Mouse (Mus musculus): ENCODE data around the gene Fras1. TPM values are rescaled to one million over a fixed set of nuclear protein-coding genes. Genes with fewer than 3 reads are reported as not detected.

Fras1 gene
- polyA plus RNA-seq, 1 experiment from 2014 or later, result 13.9 TPM

DNA sequence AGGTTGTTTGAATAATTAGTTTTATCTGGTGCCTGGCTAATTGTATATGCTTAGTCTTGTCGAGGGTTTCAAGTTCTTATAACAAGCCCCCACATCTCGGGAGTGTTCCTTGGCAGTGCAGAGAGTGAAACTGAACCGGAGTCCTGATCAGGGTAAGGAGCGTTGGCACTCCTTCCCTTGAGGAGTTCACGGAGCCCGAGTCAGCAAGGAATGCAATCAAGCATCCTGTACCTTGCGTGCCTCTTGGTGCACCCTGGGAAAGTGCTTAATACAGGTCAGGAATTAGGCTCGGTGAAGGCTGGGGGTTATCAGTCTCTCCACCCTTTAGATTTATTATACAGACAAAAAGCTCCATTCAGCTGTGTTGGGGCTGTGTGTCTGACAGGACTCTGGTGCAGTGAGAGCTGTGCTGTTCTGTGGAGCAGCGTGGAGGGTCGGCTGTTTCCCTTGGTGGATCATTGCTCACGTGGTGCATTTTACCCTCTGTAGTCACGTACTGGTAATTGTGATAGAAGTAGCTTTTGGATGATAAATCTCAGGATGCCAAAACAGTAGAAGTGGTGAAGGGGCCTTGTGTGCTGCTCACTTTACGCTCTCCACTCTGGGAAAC lies 55.9 kb downstream of the Fras1 start:
- ATAC-seq, result peak; percentile 60; the same call in 1 of the 2 replicates
- Histone ChIP-seq H3K36me3 (ENCODE audit: control insufficient read depth, insufficient read depth, low read length) (no peaks in the 10 kb centered on the region), H3K4me2 (ENCODE audit: low read depth, low read length) (peak overlapping the region; percentile 4; the same call in 1 of the 2 replicates), H3K27me3 (replicated peaks; ENCODE audit: control insufficient read depth, insufficient read depth, low read length) (no peaks in the 10 kb centered on the region), H3K4me3 (ENCODE audit: low read length) (no peak overlapping the region), H3K9ac (ENCODE audit: low read depth, low read length) (no peak overlapping the region), H3K9me3 (ENCODE audit: control insufficient read depth, low read length) (no peaks in the 10 kb centered on the region), H3K4me1 (ENCODE audit: control insufficient read depth, insufficient read depth, low read length) (0 out of 2 replicates have a peak, but pooled peaks cover 3% of the 10 kb centered on the region), H3K27ac (ENCODE audit: low read length) (no peak overlapping the region)
- WGBS, result 36% methylated on average over 13 of the region's 13 CpGs

DNA sequence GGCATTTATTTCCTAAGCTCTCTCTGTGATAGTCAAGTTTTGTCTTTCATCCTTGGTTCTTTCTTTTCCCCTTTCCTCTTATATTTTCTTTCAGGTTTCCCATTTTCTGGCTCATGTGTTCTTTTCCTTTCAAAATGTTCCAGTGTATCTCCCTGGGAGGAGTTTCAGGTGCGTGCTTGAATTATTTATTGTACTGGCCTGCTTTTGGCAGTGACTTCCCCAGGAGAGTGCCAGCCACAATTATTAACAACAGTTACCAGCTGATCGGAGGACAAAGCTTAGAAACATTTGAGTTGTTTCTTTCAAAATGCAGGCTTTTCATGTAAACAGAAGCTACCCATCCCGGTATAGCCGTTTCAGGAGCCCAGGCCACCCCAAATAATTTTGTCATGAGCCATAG lies 64.1 kb downstream of the Fras1 start:
- Histone ChIP-seq H3K9ac (ENCODE audit: low read depth, low read length) (no peak overlapping the region), H3K27me3 (replicated peaks; ENCODE audit: control insufficient read depth, insufficient read depth, low read length) (no peaks in the 10 kb centered on the region), H3K4me3 (ENCODE audit: low read length) (no peak overlapping the region), H3K9me3 (ENCODE audit: control insufficient read depth, low read length) (no peaks in the 10 kb centered on the region), H3K4me2 (ENCODE audit: low read depth, low read length) (no peak overlapping the region), H3K4me1 (ENCODE audit: control insufficient read depth, insufficient read depth, low read length) (no peaks in the 10 kb centered on the region), H3K27ac (ENCODE audit: low read length) (no peak overlapping the region), H3K36me3 (ENCODE audit: control insufficient read depth, insufficient read depth, low read length) (no peaks in the 10 kb centered on the region)
- no peak for ATAC-seq
- WGBS, result 81% methylated on average over 4 of the region's 4 CpGs

DNA sequence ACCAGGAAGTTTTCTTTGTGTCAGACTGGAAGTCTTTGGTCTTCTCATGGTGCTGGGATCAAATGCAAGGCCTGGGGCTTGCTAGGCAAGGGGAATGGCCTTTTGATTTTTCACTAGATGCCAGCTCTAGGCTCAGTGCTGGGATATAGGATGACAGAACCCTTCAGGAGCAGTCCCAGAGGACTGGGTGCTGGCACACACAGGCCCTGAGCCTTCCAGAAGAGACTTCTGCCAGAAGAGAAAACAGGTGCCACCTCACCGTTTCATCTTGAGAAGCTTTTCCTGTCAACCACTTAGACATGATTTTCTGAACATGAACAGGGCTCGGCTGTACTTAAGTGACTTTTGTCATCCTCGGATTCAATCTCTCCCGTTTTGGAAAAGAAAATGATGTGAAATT lies 66.1 kb downstream of the Fras1 start:
- H3K27me3 ChIP-seq (replicated peaks; ENCODE audit: control insufficient read depth, insufficient read depth, low read length), result no peaks in the 10 kb centered on the region
- no peak overlapping the region for H3K4me3 ChIP-seq (ENCODE audit: low read length)
- no peaks in the 10 kb centered on the region for H3K9me3 ChIP-seq (ENCODE audit: control insufficient read depth, low read length)
- no peaks in the 10 kb centered on the region for H3K4me1 ChIP-seq (ENCODE audit: control insufficient read depth, insufficient read depth, low read length)
- WGBS, result 86% methylated on average over 4 of the region's 4 CpGs
- H3K27ac ChIP-seq (ENCODE audit: low read length), result no peak overlapping the region
- ATAC-seq, result no peak
- H3K9ac ChIP-seq (ENCODE audit: low read depth, low read length), result no peak overlapping the region
- no peaks in the 10 kb centered on the region for H3K36me3 ChIP-seq (ENCODE audit: control insufficient read depth, insufficient read depth, low read length)
- H3K4me2 ChIP-seq (ENCODE audit: low read depth, low read length), result no peak overlapping the region

DNA sequence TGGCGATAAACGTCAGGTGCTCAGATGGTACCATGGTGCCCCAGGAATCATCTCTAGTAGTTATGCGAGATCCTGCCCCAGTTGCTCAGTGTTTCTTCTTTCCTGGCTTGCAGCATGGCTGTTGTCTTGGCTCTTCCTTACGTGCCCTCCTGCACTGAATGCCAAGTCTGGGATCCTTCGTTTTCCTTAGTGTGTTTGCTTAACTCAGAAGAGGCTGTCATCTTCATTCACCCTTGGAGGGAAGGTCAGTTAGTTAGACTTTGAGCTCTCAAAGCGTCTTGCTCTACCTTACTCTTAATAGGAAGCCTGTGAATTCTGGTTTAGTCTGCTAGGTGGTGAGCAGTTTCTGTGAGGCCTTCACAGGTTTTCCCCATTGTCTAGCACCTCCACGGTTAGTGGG lies 73.7 kb downstream of the Fras1 start:
- Histone ChIP-seq H3K4me2 (ENCODE audit: low read depth, low read length) (no peak overlapping the region), H3K27ac (ENCODE audit: low read length) (no peak overlapping the region), H3K27me3 (replicated peaks; ENCODE audit: control insufficient read depth, insufficient read depth, low read length) (no peaks in the 10 kb centered on the region), H3K36me3 (ENCODE audit: control insufficient read depth, insufficient read depth, low read length) (no peaks in the 10 kb centered on the region), H3K4me1 (ENCODE audit: control insufficient read depth, insufficient read depth, low read length) (0 out of 2 replicates have a peak, but pooled peaks cover 7% of the 10 kb centered on the region), H3K4me3 (ENCODE audit: low read length) (no peak overlapping the region), H3K9ac (ENCODE audit: low read depth, low read length) (no peak overlapping the region), H3K9me3 (ENCODE audit: control insufficient read depth, low read length) (no peaks in the 10 kb centered on the region)
- WGBS, result 84% methylated on average over 7 of the region's 7 CpGs
- no peak for ATAC-seq

DNA sequence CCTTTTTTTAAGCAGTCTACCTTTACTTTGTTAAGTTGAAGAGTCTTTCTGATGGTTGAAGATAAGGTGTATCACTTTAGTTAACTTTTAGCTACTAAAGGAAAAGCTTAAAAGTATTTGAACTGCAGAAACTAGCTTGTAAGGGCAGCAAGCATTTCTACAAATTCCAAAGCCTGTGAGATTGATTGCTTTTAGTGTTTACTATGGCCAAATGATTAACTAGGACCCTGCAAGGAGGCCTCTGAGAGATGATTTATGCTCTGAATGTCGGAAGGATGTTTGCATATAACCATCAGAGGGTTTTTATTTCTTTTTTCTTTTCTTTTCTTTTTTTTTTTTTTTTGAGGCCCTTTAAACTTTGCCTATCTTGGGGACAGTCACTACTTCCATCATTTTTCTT lies 78.3 kb downstream of the Fras1 start:
- Histone ChIP-seq H3K36me3 (ENCODE audit: control insufficient read depth, insufficient read depth, low read length) (no peaks in the 10 kb centered on the region), H3K4me2 (ENCODE audit: low read depth, low read length) (no peak overlapping the region; the same call in 1 of the 2 replicates), H3K27me3 (replicated peaks; ENCODE audit: control insufficient read depth, insufficient read depth, low read length) (no peaks in the 10 kb centered on the region), H3K4me3 (ENCODE audit: low read length) (no peak overlapping the region), H3K4me1 (ENCODE audit: control insufficient read depth, insufficient read depth, low read length) (peaks cover 27% of the 10 kb centered on the region), H3K9me3 (ENCODE audit: control insufficient read depth, low read length) (no peaks in the 10 kb centered on the region), H3K27ac (ENCODE audit: low read length) (peak overlapping the region; percentile 62; the same call in 1 of the 2 replicates), H3K9ac (ENCODE audit: low read depth, low read length) (no peak overlapping the region)
- 23% methylated on average over 1 of the region's 1 CpGs for WGBS
- ATAC-seq, result peak; percentile 61

DNA sequence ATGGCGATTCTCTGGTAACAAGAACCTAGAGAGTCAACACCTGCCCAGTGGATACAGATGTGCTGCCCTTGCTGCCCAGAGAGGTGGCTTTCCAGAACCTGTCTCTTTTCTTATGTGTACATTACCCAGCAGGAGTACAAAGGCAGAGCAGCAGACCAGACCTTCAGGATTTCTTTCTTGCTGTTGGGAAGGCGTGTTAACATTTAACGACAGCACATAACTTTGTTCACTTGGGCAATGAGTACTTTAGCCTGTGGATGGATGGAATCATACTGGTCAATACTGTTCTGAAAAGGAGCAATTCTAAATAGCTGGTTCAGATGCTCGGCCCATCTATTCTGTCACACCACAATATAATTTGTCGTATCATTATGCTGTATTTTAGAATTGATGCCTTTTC lies 79.6 kb downstream of the Fras1 start:
- Histone ChIP-seq H3K9me3 (ENCODE audit: control insufficient read depth, low read length) (no peaks in the 10 kb centered on the region), H3K9ac (ENCODE audit: low read depth, low read length) (no peak overlapping the region), H3K36me3 (ENCODE audit: control insufficient read depth, insufficient read depth, low read length) (no peaks in the 10 kb centered on the region), H3K4me1 (ENCODE audit: control insufficient read depth, insufficient read depth, low read length) (peaks cover 27% of the 10 kb centered on the region), H3K27ac (ENCODE audit: low read length) (0 out of 2 replicates have a peak overlapping the region, but pooled peaks have one; percentile 43), H3K27me3 (replicated peaks; ENCODE audit: control insufficient read depth, insufficient read depth, low read length) (no peaks in the 10 kb centered on the region), H3K4me3 (ENCODE audit: low read length) (no peak overlapping the region), H3K4me2 (ENCODE audit: low read depth, low read length) (no peak overlapping the region)
- 74% methylated on average over 5 of the region's 5 CpGs for WGBS
- ATAC-seq, result peak; percentile 43

DNA sequence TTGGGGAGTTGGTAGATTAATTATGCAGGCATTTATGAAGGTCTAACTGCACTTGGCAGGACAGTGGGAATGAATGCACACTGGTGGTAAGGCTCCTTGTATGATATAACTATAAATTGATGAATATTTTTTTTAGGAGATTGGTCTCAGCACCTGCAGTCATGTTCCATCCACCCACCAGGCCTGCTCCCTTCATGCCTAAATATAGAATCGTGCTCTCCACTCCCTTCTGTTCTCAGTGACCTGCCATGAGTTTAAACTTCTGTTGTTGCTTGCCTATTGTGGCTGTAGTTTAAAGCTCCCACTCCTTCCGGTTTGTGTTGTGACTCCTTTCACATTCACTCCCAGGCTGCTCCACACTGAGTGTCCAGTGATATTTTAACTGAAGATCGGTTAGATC lies 80.7 kb downstream of the Fras1 start:
- H3K27me3 ChIP-seq (replicated peaks; ENCODE audit: control insufficient read depth, insufficient read depth, low read length), result no peaks in the 10 kb centered on the region
- H3K4me1 ChIP-seq (ENCODE audit: control insufficient read depth, insufficient read depth, low read length), result peaks cover 27% of the 10 kb centered on the region
- WGBS, result 71% methylated on average over 3 of the region's 3 CpGs
- no peak overlapping the region for H3K27ac ChIP-seq (ENCODE audit: low read length)
- H3K36me3 ChIP-seq (ENCODE audit: control insufficient read depth, insufficient read depth, low read length), result no peaks in the 10 kb centered on the region
- no peaks in the 10 kb centered on the region for H3K9me3 ChIP-seq (ENCODE audit: control insufficient read depth, low read length)
- no peak for ATAC-seq
- no peak overlapping the region for H3K4me2 ChIP-seq (ENCODE audit: low read depth, low read length)
- no peak overlapping the region for H3K9ac ChIP-seq (ENCODE audit: low read depth, low read length)
- no peak overlapping the region for H3K4me3 ChIP-seq (ENCODE audit: low read length)

DNA sequence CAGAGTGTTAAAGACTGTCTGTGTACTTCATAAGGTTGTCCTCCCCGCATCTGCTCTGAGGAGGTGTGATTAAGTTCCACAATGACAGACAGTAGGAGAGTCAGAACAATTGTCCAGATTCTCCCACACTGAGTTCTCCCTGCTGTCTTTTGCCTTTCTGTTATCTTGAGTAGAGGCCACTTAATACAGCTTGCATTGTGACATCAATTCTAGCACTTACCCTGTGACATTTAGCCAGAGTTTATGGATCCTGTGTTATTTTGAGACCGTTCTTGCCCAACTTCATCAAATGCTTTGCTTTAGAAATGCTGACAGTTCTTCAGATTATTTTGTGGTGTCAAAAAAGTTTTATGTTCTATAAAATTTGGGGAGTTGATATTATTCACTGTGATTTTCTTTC lies 81.5 kb downstream of the Fras1 start:
- Histone ChIP-seq H3K36me3 (ENCODE audit: control insufficient read depth, insufficient read depth, low read length) (no peaks in the 10 kb centered on the region), H3K27ac (ENCODE audit: low read length) (no peak overlapping the region), H3K9ac (ENCODE audit: low read depth, low read length) (no peak overlapping the region), H3K27me3 (replicated peaks; ENCODE audit: control insufficient read depth, insufficient read depth, low read length) (no peaks in the 10 kb centered on the region), H3K9me3 (ENCODE audit: control insufficient read depth, low read length) (no peaks in the 10 kb centered on the region), H3K4me2 (ENCODE audit: low read depth, low read length) (no peak overlapping the region), H3K4me1 (ENCODE audit: control insufficient read depth, insufficient read depth, low read length) (peaks cover 27% of the 10 kb centered on the region), H3K4me3 (ENCODE audit: low read length) (no peak overlapping the region)
- ATAC-seq, result no peak
- 77% methylated on average over 2 of the region's 2 CpGs for WGBS

DNA sequence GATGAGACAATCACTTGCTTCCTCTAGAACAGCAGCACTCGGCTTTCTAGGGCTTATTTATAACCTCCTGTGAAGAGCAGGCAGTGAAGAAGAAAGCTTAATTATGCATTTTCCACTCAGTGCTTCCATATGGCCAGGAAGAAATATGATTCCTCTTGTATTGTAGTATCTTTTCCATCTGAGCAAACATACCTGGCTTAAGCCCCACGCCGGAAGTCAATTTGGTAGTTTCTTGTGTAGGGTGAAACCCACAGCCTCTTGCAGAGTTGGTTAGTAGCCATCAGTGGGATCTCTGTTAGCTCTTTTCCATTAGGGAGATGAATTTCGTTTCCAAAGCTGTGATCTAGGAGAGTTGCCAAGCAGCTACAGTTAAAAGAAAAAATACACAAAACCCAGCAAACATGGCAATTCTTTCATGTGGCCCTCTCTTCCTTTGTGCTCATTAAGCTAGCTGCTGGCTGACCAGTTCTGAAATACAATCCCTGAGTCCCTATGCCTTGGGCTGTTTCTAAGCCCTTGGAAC lies 83.7 kb downstream of the Fras1 start:
- Histone ChIP-seq H3K9ac (ENCODE audit: low read depth, low read length) (no peak overlapping the region), H3K4me2 (ENCODE audit: low read depth, low read length) (no peak overlapping the region), H3K4me1 (ENCODE audit: control insufficient read depth, insufficient read depth, low read length) (peaks cover 20% of the 10 kb centered on the region), H3K27me3 (replicated peaks; ENCODE audit: control insufficient read depth, insufficient read depth, low read length) (no peaks in the 10 kb centered on the region), H3K9me3 (ENCODE audit: control insufficient read depth, low read length) (no peaks in the 10 kb centered on the region), H3K27ac (ENCODE audit: low read length) (no peak overlapping the region), H3K36me3 (ENCODE audit: control insufficient read depth, insufficient read depth, low read length) (no peaks in the 10 kb centered on the region), H3K4me3 (ENCODE audit: low read length) (no peak overlapping the region)
- 42% methylated on average over 4 of the region's 4 CpGs for WGBS
- no peak for ATAC-seq

DNA sequence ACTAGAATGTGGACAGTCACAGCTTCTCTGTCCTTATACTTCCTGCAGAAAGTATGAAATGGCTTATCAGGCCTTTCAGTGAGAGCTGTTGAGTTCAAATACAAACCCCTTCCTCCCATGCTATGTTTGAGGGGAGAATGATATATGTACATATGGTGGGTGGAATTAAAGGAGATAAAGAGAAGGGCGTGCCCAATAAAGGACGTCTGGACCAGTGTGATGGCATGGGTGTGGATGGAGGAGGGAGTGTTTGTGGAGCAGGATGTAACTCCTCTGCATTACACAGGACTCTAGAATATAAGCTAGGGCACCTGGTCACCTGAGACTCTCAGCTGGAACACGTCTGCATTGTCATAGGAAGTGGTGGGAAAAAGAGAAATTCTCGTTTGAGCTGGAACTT lies 85.8 kb downstream of the Fras1 start:
- peak; percentile 46; the same call in 1 of the 2 replicates for ATAC-seq
- no peaks in the 10 kb centered on the region for H3K27me3 ChIP-seq (replicated peaks; ENCODE audit: control insufficient read depth, insufficient read depth, low read length)
- H3K4me3 ChIP-seq (ENCODE audit: low read length), result no peak overlapping the region
- H3K27ac ChIP-seq (ENCODE audit: low read length), result no peak overlapping the region
- H3K9me3 ChIP-seq (ENCODE audit: control insufficient read depth, low read length), result no peaks in the 10 kb centered on the region
- H3K9ac ChIP-seq (ENCODE audit: low read depth, low read length), result no peak overlapping the region
- H3K4me2 ChIP-seq (ENCODE audit: low read depth, low read length), result no peak overlapping the region
- no peaks in the 10 kb centered on the region for H3K36me3 ChIP-seq (ENCODE audit: control insufficient read depth, insufficient read depth, low read length)
- peaks cover 7% of the 10 kb centered on the region for H3K4me1 ChIP-seq (ENCODE audit: control insufficient read depth, insufficient read depth, low read length)
- 51% methylated on average over 4 of the region's 4 CpGs for WGBS

Measured in intestine, embryonic 16.5 days (tissue).